Mouse (Mus musculus): ENCODE data around the gene Slc28a3.

- no peak for TF ChIP-seq CTCF (IDR thresholded peaks at IDR 0.05; ENCODE audit: low read depth)
- no peak for TF ChIP-seq EP300 (IDR thresholded peaks at IDR 0.05; ENCODE audit: low read depth)
These were observed 66.8 kb downstream of the Slc28a3 start for GRCm38 (mm10) chr13:58543688-58544408.
